Mouse (Mus musculus) CH12.LX (cell line): ENCODE results near the gene Pop5. TPM values are rescaled to one million over a fixed set of nuclear protein-coding genes. Genes with fewer than 3 reads are reported as not detected.

Experiments
- DNase-seq: peaks from one replicate; pipeline ENCODE4 v3.0.0-alpha.2; 2013; ENCODE audit errors: extremely low read depth
- H3K27ac ChIP-seq: 2 replicates; pipeline ENCODE4 v1.5.1; 2012; ENCODE audit warnings: low read depth, mild to moderate bottlenecking, control low read depth, moderate library complexity; ENCODE audit not compliant: insufficient read depth
- H3K27me3 ChIP-seq: replicated peaks from 2 replicates; pipeline ENCODE3; 2012; ENCODE audit warnings: inconsistent platforms
- H3K36me3 ChIP-seq, 2 experiments: replicated peaks in 1 of 2; 2 replicates each; pipeline versions ENCODE3 to v1.6.1; 2012; ENCODE audit warnings: inconsistent platforms in 1 of 2, low read length in 1 of 2, mild to moderate bottlenecking in 1 of 2, mixed read lengths in 1 of 2, moderate library complexity in 1 of 2; ENCODE audit not compliant: control insufficient read depth in 1 of 2, insufficient read depth in 1 of 2
- H3K4me1 ChIP-seq, 2 experiments: 2 replicates each; pipeline ENCODE4 v1.6.1; 2012; ENCODE audit warnings: inconsistent platforms in 1 of 2, moderate library complexity in 1 of 2; ENCODE audit not compliant: insufficient read depth in 2 of 2, control insufficient read depth in 1 of 2
- H3K4me2 ChIP-seq: 2 replicates; pipeline ENCODE4 v1.6.1; 2012; ENCODE audit warnings: low read depth, mild to moderate bottlenecking, control low read depth; ENCODE audit not compliant: poor library complexity, insufficient read depth, severe bottlenecking
- H3K4me3 ChIP-seq, 3 experiments: fragments of 150-350 bp in 1 of 3; sonication (generic) in 1 of 3; replicated peaks in 1 of 3; 2 replicates each; pipeline versions ENCODE3 to v1.5.1; 2011 to 2012; ENCODE audit warnings: low read depth in 2 of 3, low read length in 2 of 3, mild to moderate bottlenecking in 2 of 3, moderate library complexity in 2 of 3, control low read depth in 1 of 3, improper control_type of control experiment in 1 of 3, inconsistent platforms in 1 of 3, mixed read lengths in 1 of 3; ENCODE audit not compliant: poor library complexity in 1 of 3
- H3K79me2 ChIP-seq: replicated peaks from 2 replicates; pipeline ENCODE4 v1.6.1; 2012; ENCODE audit warnings: mild to moderate bottlenecking, moderate library complexity; ENCODE audit not compliant: control insufficient read depth, poor library complexity, insufficient read depth, severe bottlenecking; ENCODE audit errors: extremely low read depth
- H3K9ac ChIP-seq: 2 replicates; pipeline ENCODE4 v1.6.1; 2012; ENCODE audit warnings: low read depth, mild to moderate bottlenecking, control low read depth, moderate library complexity; ENCODE audit not compliant: insufficient read depth
- H3K9me3 ChIP-seq: replicated peaks from 2 replicates; pipeline ENCODE3; 2012; ENCODE audit warnings: low read length, inconsistent platforms, mixed read lengths
- CHD1 ChIP-seq: IDR thresholded peaks from 2 replicates; pipeline ENCODE4 v1.6.1; 2012; ENCODE audit warnings: low read depth, low read length, improper control_type of control experiment, inconsistent platforms
- CTCF ChIP-seq, 2 experiments: IDR thresholded peaks in 1 of 2; conservative IDR thresholded peaks in 1 of 2; 2 replicates each; pipeline ENCODE4 v1.5.1; 2011 to 2012; ENCODE audit warnings: low read depth in 2 of 2, low read length in 2 of 2, improper control_type of control experiment in 1 of 2, inconsistent platforms in 1 of 2, mild to moderate bottlenecking in 1 of 2, moderate library complexity in 1 of 2
- E2F4 ChIP-seq: IDR thresholded peaks from 2 replicates; pipeline ENCODE4 v1.6.1; 2011; ENCODE audit warnings: low read depth, low read length, improper control_type of control experiment; ENCODE audit not compliant: insufficient replicate concordance
- ELF1 ChIP-seq: IDR thresholded peaks from 2 replicates; pipeline ENCODE4 v1.6.1; 2014; ENCODE audit warnings: low read depth, mild to moderate bottlenecking, inconsistent platforms, low read length, improper control_type of control experiment
- IRF4 ChIP-seq: IDR thresholded peaks from 2 replicates; pipeline ENCODE4 v1.6.1; 2014; ENCODE audit warnings: low read depth, mild to moderate bottlenecking, inconsistent platforms, low read length, improper control_type of control experiment
- JUN ChIP-seq: IDR thresholded peaks from 2 replicates; pipeline ENCODE4 v1.6.1; 2011; ENCODE audit warnings: low read depth, mild to moderate bottlenecking, low read length, improper control_type of control experiment, moderate library complexity; ENCODE audit not compliant: insufficient read depth
- JUND ChIP-seq: conservative IDR thresholded peaks from 2 replicates; pipeline ENCODE4 v1.6.1; 2011; ENCODE audit warnings: low read depth, low read length, improper control_type of control experiment
- KAT2A ChIP-seq: IDR thresholded peaks from 2 replicates; pipeline ENCODE4 v1.6.1; 2012; ENCODE audit warnings: low read length, improper control_type of control experiment, inconsistent platforms; ENCODE audit not compliant: insufficient replicate concordance
- MAZ ChIP-seq: IDR thresholded peaks from 2 replicates; pipeline ENCODE4 v1.6.1; 2012; ENCODE audit warnings: low read depth, mild to moderate bottlenecking, inconsistent platforms, low read length, improper control_type of control experiment, moderate library complexity
- PAX5 ChIP-seq: IDR thresholded peaks from 2 replicates; pipeline ENCODE4 v1.6.1; 2012; ENCODE audit warnings: low read length, inconsistent platforms, mixed read lengths
- POLR2A ChIP-seq: IDR thresholded peaks from 2 replicates; pipeline ENCODE4 v1.6.1; 2011; ENCODE audit warnings: low read depth, mild to moderate bottlenecking, improper control_type of control experiment, low read length
- ZC3H11A ChIP-seq: IDR thresholded peaks from 2 replicates; pipeline ENCODE4 v1.6.1; 2012; ENCODE audit warnings: low read depth, mild to moderate bottlenecking, inconsistent platforms, low read length, improper control_type of control experiment
- ZNF384 ChIP-seq: IDR thresholded peaks from 2 replicates; pipeline ENCODE4 v1.6.1; 2012; ENCODE audit warnings: low read depth, low read length, improper control_type of control experiment, inconsistent platforms
- dilution Hi-C: fragments of 300-500 bp; cut with MboI; formaldehyde crosslinking; loops from 2 replicates; pipeline ENCODE4 v1.14.3; 2020; ENCODE audit warnings: low sequenced_read_pairs; ENCODE audit not compliant: extremely low pct_unique_long_range_greater_than_20kb, extremely low pct_ligation_motif_present
- in situ Hi-C: fragments of 300-500 bp; cut with MboI; formaldehyde crosslinking; loops from 3 replicates; pipeline ENCODE4 v1.14.3; 2019; ENCODE audit warnings: low sequenced_read_pairs, low pct_ligation_motif_present, low pct_unique_long_range_greater_than_20kb, mixed read lengths
- polyA plus RNA-seq: library from polyadenylated mRNA; unstranded; fragments of >175 nt; gene quantifications from 2 replicates; pipeline ENCODE4 v1.2.1, GENCODE M21; 2012; ENCODE audit warnings: low read depth; ENCODE audit not compliant: insufficient read length
- total RNA-seq, 2 experiments: library from RNA; depleted of rRNA; stranded (reverse); fragments of 300-350 nt in 1 of 2; fragments of >200 nt in 1 of 2; gene quantifications; 2 replicates each; pipeline ENCODE4 v1.2.3; 2012 to 2014

Pop5 gene
- total and polyA plus RNA-seq, 3 experiments: 127 to 236 (median 156) TPM

GRCm38 (mm10) chr5:115234519-115234918 is 1.1 kb upstream of the Pop5 start:
- Histone ChIP-seq H3K36me3 (peaks cover 0 to 2% of the 10 kb centered on the region in 2 experiments), H3K9ac (no peak overlapping the region), H3K9me3 (no peaks in the 10 kb centered on the region), H3K4me1 (peaks cover 12 to 28% of the 10 kb centered on the region in 2 experiments), H3K27ac (no peak overlapping the region), H3K27me3 (peaks cover 2% of the 10 kb centered on the region), H3K4me3 (no peak overlapping the region), H3K79me2 (peaks cover 11% of the 10 kb centered on the region), H3K4me2 (no peak overlapping the region)
- dilution Hi-C loops: no loop called here
- TF ChIP-seq ZC3H11A (no peak), POLR2A (no peak), ZNF384 (no peak), JUND (no peak)
- TF ChIP-seq, all 38 proteins: peak for 0
- in situ Hi-C loops: no loop called here
- no peak for DNase-seq

GRCm38 (mm10) chr5:115235323-115235771 is 289 bp upstream of the Pop5 start:
- H3K9me3 ChIP-seq: no peaks in the 10 kb centered on the region
- no peak overlapping the region for H3K27ac ChIP-seq
- peak overlapping the region in 1 of 3 experiments; percentile 21 for H3K4me3 ChIP-seq
- peaks cover 16% of the 10 kb centered on the region for H3K79me2 ChIP-seq
- no peaks in the 10 kb centered on the region for H3K27me3 ChIP-seq
- H3K4me2 ChIP-seq: no peak overlapping the region
- in situ Hi-C loops: loop anchor here (5.0 kb wide), 2 partner anchors 108 to 258 kb away; no protein-coding TSS in a partner anchor
- H3K9ac ChIP-seq: no peak overlapping the region
- dilution Hi-C loops: no loop called here
- H3K36me3 ChIP-seq: peaks cover 8 to 11% of the 10 kb centered on the region in 2 experiments
- DNase-seq: no peak
- TF ChIP-seq MAZ (no peak), ELF1 (no peak), ZNF384 (no peak), CTCF (conservative IDR thresholded peaks at IDR 0.05 in 1 of 2, IDR thresholded peaks at IDR 0.05 in 1 of 2; ENCODE audit: low read depth in 2 of 2, low read length in 2 of 2) (no peak), IRF4 (no peak), JUN (no peak), PAX5 (no peak), E2F4 (no peak), CHD1 (no peak), POLR2A (no peak), KAT2A (no peak)
- H3K4me1 ChIP-seq: peaks cover 12 to 28% of the 10 kb centered on the region in 2 experiments
